Mouse (Mus musculus) small intestine, adult 2 months (tissue): ENCODE results near the gene Cpxm1.

ENCODE experiments used
- CTCF ChIP-seq: fragments of 200-500 bp; IDR thresholded peaks from 2 replicates; pipeline ENCODE4 v1.5.1; 2012; ENCODE audit warnings: low read depth, mild to moderate bottlenecking, control low read depth, inconsistent platforms, low read length, moderate library complexity, mixed read lengths; ENCODE audit not compliant: insufficient replicate concordance, insufficient read length; ENCODE audit errors: extremely low read depth
- POLR2A ChIP-seq: fragments of 200-500 bp; IDR thresholded peaks from 2 replicates; pipeline ENCODE4 v1.6.1; 2012; ENCODE audit warnings: low read depth, mild to moderate bottlenecking, control low read depth, inconsistent platforms, low read length, moderate library complexity

DNA sequence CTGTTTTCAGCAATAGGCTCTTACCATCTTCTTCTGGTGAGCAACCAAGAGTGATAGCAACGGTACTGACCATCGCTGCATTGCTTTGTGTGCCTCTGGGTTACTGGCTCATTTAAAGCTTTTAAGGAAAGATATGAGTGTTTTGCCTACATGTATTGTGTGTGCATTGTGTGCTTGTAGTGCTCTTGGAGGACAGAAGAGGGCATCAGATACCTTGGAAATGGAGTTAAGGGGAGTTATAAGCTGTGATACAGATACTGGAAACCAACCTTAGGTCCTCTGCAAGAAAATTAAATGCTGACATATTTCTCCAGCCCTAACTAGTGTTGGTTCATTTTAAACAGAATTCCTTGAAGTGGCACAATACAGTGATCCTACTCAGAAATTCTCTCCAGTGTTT, 8.6 kb downstream of the Cpxm1 start:
- TF ChIP-seq CTCF: no peak
- no peak for TF ChIP-seq POLR2A
